ENCODE assay signal across 14 mouse cellular contexts in the genomic region with DNA sequence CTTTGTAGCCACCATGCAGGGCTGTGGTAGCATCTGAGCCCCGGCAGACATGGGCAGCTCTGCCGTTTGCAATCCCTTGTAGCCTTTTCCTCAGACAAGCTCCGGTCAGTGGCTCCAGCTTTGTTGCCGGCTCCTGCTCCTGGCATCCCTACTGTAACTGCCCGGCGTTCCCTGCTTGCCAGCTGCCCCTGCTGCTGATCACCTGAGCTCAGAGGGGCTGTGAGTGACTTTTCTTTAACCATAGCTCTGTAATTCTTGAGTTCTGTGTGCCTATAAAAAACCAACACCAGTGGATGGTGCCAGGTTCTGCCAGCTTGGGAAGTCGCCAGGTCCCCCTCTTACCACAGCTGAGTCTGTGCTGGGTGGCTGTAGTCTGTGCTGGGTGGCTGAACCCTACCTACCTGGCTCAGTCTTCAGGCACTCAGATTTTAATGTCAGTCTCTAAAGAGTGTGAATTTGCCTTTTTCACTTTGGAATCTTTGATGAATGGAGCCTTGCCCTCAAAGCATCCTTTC.
A peak's percentile ranks its signal among the peaks of the same experiment; 100 is the strongest.
DNase-seq lines count a peak whose midpoint lies in the region; ATAC-seq and TF ChIP-seq lines count a peak whose summit lies in the region.
"Had no signal": no experiment of that assay in that cellular context is flagged by ENCODE, and none has a peak within 500 bp of the region (broad histone marks: within the 10 kb centered on the region; RNA-seq: fewer than 3 reads in every experiment).

No protein-coding gene starts in this region.

- no peak for TF ChIP-seq EP300 in heart, postnatal 0 days (IDR thresholded peaks at IDR 0.05; ENCODE audit: low read depth)

- H3K9me3 ChIP-seq in heart, embryonic 14.5 days (ENCODE audit: control insufficient read depth, low read length) = no peaks in the 10 kb centered on the region
- H3K9me3 ChIP-seq in heart, postnatal 0 days (replicated peaks; ENCODE audit: control insufficient read depth, low read length) = no peaks in the 10 kb centered on the region
- H3K9me3 ChIP-seq: megakaryocyte, embryonic 14.5 days; neural tube, embryonic 12.5 days had no signal

- peaks cover 26 to 62% of the 10 kb centered on the region in 2 experiments for H3K4me1 ChIP-seq in heart, embryonic 14.5 days (ENCODE audit: control insufficient read depth in 2 of 2, insufficient read depth in 2 of 2, low read length in 2 of 2)
- H3K4me1 ChIP-seq in heart, postnatal 0 days (ENCODE audit: control insufficient read depth, insufficient read depth) = peaks cover 30% of the 10 kb centered on the region

- WGBS in heart, embryonic 14.5 days = 60% methylated on average over 7 of the region's 7 CpGs
- 43% methylated on average over 7 of the region's 7 CpGs for WGBS in heart, postnatal 0 days

- H3K4me2 ChIP-seq in heart, embryonic 14.5 days (ENCODE audit: low read length) = no peak overlapping the region
- no peak overlapping the region for H3K4me2 ChIP-seq in heart, postnatal 0 days (ENCODE audit: low read depth, low read length)
- H3K4me2 ChIP-seq: neural tube, embryonic 12.5 days had no signal

- intact Hi-C loops in heart, postnatal 14 days (cut with DNase I) = no loop called here

- no peak for TF ChIP-seq CTCF in heart, postnatal 0 days (IDR thresholded peaks at IDR 0.05; ENCODE audit: low read depth)

- no peaks in the 10 kb centered on the region for H3K27me3 ChIP-seq in heart, embryonic 14.5 days (ENCODE audit: control insufficient read depth, insufficient read depth, low read length)
- H3K27me3 ChIP-seq in heart, postnatal 0 days (ENCODE audit: control insufficient read depth, insufficient read depth, low read length) = no peaks in the 10 kb centered on the region
- H3K27me3 ChIP-seq: megakaryocyte, embryonic 14.5 days; neural tube, embryonic 12.5 days had no signal

- H3K36me3 ChIP-seq in heart, embryonic 14.5 days (ENCODE audit: control insufficient read depth, insufficient read depth, low read length) = no peaks in the 10 kb centered on the region
- H3K36me3 ChIP-seq in heart, postnatal 0 days (replicated peaks; ENCODE audit: control insufficient read depth, insufficient read depth, low read length) = no peaks in the 10 kb centered on the region
- H3K36me3 ChIP-seq: neural tube, embryonic 12.5 days had no signal

- peak; percentile 17 for DNase-seq in cerebellum, adult 11 months
- no peak for DNase-seq in heart, postnatal 14 days
- DNase-seq in brain, adult 2 months (ENCODE audit: low read depth, low spot score) = peak; percentile 40
- DNase-seq in heart, postnatal 0 days (ENCODE audit: low spot score) = no peak
- no peak for DNase-seq in kidney, adult 18-20 months
- no peak for DNase-seq in adrenal gland, postnatal 36 days
- DNase-seq: kidney, adult 2 months; right cerebral cortex, adult 18-20 months; thymus, postnatal 25 days had no signal

- H3K27ac ChIP-seq in heart, embryonic 14.5 days (replicated peaks in 1 of 2; ENCODE audit: control insufficient read depth in 1 of 2, insufficient read depth in 1 of 2, low read depth in 2 of 2, low read length in 2 of 2) = peak overlapping the region in 1 of 2 experiments; percentile 19; a peak in 1 of 4 replicates
- H3K27ac ChIP-seq in heart, postnatal 0 days (ENCODE audit: low read depth) = peak overlapping the region; percentile 44; the same call in 1 of the 2 replicates
- H3K27ac ChIP-seq: layer of hippocampus, adult 2 months; neural tube, embryonic 12.5 days had no signal

- H3K4me3 ChIP-seq in heart, embryonic 14.5 days (ENCODE audit: control insufficient read depth in 1 of 2, insufficient read depth in 1 of 2, low read depth in 1 of 2, low read length in 2 of 2) = no peak overlapping the region
- no peak overlapping the region for H3K4me3 ChIP-seq in heart, postnatal 0 days (ENCODE audit: low read depth, low read length)
- H3K4me3 ChIP-seq: layer of hippocampus, adult 2 months; megakaryocyte, embryonic 14.5 days; neural tube, embryonic 12.5 days had no signal

- no peak; the same call in 1 of the 2 replicates for ATAC-seq in cerebellum, adult (ENCODE audit: insufficient number of reproducible peaks, low FRiP score, low TSS enrichment)
- 0 out of 2 replicates have a peak, but pooled peaks have one; percentile 38 for ATAC-seq in heart, embryonic 14.5 days (ENCODE audit: insufficient number of reproducible peaks, insufficient read depth, low FRiP score, low read depth)
- ATAC-seq in heart, postnatal 0 days (ENCODE audit: insufficient read depth, low read depth) = no peak

- 0 out of 2 replicates have a peak overlapping the region, but pooled peaks have one; percentile 9 for H3K9ac ChIP-seq in heart, embryonic 14.5 days (ENCODE audit: low read length)
- H3K9ac ChIP-seq in heart, postnatal 0 days (replicated peaks; ENCODE audit: low read depth, low read length) = no peak overlapping the region
- H3K9ac ChIP-seq: neural tube, embryonic 12.5 days had no signal

Comparison
In these comparisons a context has a peak if more than half of its experiments do, and no peak if none do; other contexts are left out.
1. DNase-seq: peak in cerebellum, adult 11 months (single experiment) and brain, adult 2 months (single experiment); none in heart, postnatal 14 days (0 of 2), heart, postnatal 0 days (single experiment), kidney, adult 18-20 months (single experiment) and adrenal gland, postnatal 36 days (0 of 2).